Mouse (Mus musculus) spleen, adult 2 months (tissue): ENCODE measurements around the gene Igdcc4.

Experiments
- CTCF ChIP-seq: fragments of 200-500 bp; IDR thresholded peaks from 2 replicates; pipeline ENCODE4 v1.5.1; 2011; ENCODE audit warnings: mild to moderate bottlenecking, inconsistent platforms; ENCODE audit not compliant: insufficient read depth, insufficient read length, insufficient replicate concordance; ENCODE audit errors: extremely low read depth
- POLR2A ChIP-seq: fragments of 200-500 bp; IDR thresholded peaks from 2 replicates; pipeline ENCODE4 v1.6.1; 2011; ENCODE audit warnings: low read depth, low read length, inconsistent platforms

DNA sequence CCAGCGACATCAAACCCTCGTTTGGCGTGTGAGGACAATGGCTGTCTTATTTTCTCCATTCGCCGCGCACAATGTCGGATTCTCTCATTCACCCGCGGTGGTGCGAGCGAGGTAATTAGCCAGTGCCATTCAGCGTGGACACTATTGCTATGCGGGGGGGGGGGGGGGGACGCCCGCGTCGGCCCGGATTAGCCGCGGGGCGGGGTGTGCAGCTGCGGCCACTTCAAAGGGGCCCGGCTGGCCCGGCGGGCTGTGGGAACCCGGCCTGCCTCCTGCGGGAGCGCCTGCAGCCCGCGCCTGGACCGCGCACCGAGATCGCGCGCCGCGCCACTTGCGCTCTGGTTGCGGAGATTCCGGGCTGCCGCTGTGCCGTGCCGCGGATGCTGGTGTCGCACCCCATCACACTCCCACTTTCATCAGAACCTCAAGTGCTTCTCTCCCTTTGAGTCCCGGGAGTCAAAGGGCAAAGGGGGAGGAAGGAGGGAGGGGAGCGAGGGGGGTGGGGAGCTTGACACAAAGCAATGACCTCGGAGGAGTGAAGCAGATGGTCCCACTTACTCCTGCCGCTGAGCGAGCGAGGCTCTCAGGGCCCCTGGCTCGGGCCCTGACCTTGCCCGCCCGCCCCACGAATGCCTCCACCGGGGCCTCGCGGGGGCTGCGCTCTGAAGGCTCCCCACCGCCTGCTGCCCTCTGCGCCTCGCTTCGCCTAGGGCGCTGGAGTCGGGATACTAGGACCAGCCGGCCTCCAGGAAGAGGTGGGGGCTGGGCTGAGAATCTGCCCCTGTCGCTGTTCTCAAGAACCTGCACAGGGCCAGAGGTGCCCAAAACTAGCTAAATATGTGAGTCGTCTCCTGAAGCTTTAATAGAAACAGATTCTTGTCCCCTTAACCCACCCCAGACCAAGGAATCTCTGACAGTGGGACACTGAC is 61.7 kb downstream of the Igdcc4 start:
- no peak for TF ChIP-seq CTCF
- TF ChIP-seq POLR2A = no peak
